Mouse (Mus musculus): ENCODE data around the gene Abcf2. TPM values are rescaled to one million over a fixed set of nuclear protein-coding genes. Genes with fewer than 3 reads are reported as not detected.
A peak's percentile ranks its signal among the peaks of the same experiment; 100 is the strongest.

The Abcf2 gene
- total RNA-seq (2021) = 10 to 100 TPM; 89.7 to 90.5 TPM
- long read RNA-seq, experiment 1, transcript Abcf2-201 (14 exons, 2,569 nt) = major isoform, 140 of 196 reads
- long read RNA-seq, experiment 1, partial matches to known transcripts = 24 of 196 reads
- long read RNA-seq, experiment 1, other reads (novel, unspliced or antisense) = 32 of 196 reads
- long read RNA-seq, experiment 2, transcript Abcf2-201 (14 exons, 2,569 nt) = major isoform, 91 of 140 reads
- long read RNA-seq, experiment 2, partial matches to known transcripts = 19 of 140 reads
- long read RNA-seq, experiment 2, other reads (novel, unspliced or antisense) = 30 of 140 reads

GRCm38 (mm10) chr5:24577183-24577929 lies at the start of gene Abcf2:
TSS of gene Abcf2 (minus strand) at chr5:24577467.
- DNase-seq (ENCODE audit: low spot score in 2 of 2) = peak; percentile 100

- no peak for DNase-seq (ENCODE audit: low spot score in 2 of 2)
Measured at GRCm38 (mm10) chr5:24624822-24625120, 47.5 kb upstream of the Abcf2 start.

- peak; percentile 61 to 78 for DNase-seq (ENCODE audit: low spot score in 2 of 2)
Measured at GRCm38 (mm10) chr5:24623986-24624821, 46.9 kb upstream of the Abcf2 start, which contains the start of gene Smarcd3. TSS of gene Smarcd3 (minus strand) at chr5:24624411.

- DNase-seq (ENCODE audit: low spot score in 2 of 2) = peak in 1 of 2 experiments; percentile 40
Measured at GRCm38 (mm10) chr5:24623041-24623985, 46.0 kb upstream of the Abcf2 start.

- DNase-seq (ENCODE audit: low spot score in 2 of 2) = no peak
Measured at GRCm38 (mm10) chr5:24622386-24623040, 45.2 kb upstream of the Abcf2 start.

GRCm38 (mm10) chr5:24620626-24621025 lies 43.4 kb upstream of the Abcf2 start:
- DNase-seq (ENCODE audit: low spot score in 2 of 2) = no peak

GRCm38 (mm10) chr5:24620116-24620515 lies 42.8 kb upstream of the Abcf2 start:
- DNase-seq (ENCODE audit: low spot score in 2 of 2) = no peak

- no peak for DNase-seq (ENCODE audit: low spot score in 2 of 2)
Measured at GRCm38 (mm10) chr5:24618921-24619320, 41.7 kb upstream of the Abcf2 start.

GRCm38 (mm10) chr5:24615097-24615496 lies 37.8 kb upstream of the Abcf2 start:
- no peak for DNase-seq (ENCODE audit: low spot score in 2 of 2)

- no peak for DNase-seq (ENCODE audit: low spot score in 2 of 2)
Measured at GRCm38 (mm10) chr5:24612302-24612649, 35.0 kb upstream of the Abcf2 start.

- DNase-seq (ENCODE audit: low spot score in 2 of 2) = peak in 1 of 2 experiments; percentile 38
Measured at GRCm38 (mm10) chr5:24611366-24612301, 34.4 kb upstream of the Abcf2 start.

- DNase-seq (ENCODE audit: low spot score in 2 of 2) = no peak
Measured at GRCm38 (mm10) chr5:24609388-24609787, 32.1 kb upstream of the Abcf2 start.

GRCm38 (mm10) chr5:24605980-24606665 lies 28.9 kb upstream of the Abcf2 start:
- DNase-seq (ENCODE audit: low spot score in 2 of 2) = no peak

- peak in 1 of 2 experiments; percentile 1 for DNase-seq (ENCODE audit: low spot score in 2 of 2)
Measured at GRCm38 (mm10) chr5:24605321-24605979, 28.2 kb upstream of the Abcf2 start.

GRCm38 (mm10) chr5:24604656-24605100 lies 27.4 kb upstream of the Abcf2 start:
- peak; percentile 70 to 78 for DNase-seq (ENCODE audit: low spot score in 2 of 2)

- peak in 1 of 2 experiments; percentile 5 for DNase-seq (ENCODE audit: low spot score in 2 of 2)
Measured at GRCm38 (mm10) chr5:24604080-24604655, 26.9 kb upstream of the Abcf2 start.

GRCm38 (mm10) chr5:24603431-24604010 lies 26.3 kb upstream of the Abcf2 start:
- DNase-seq (ENCODE audit: low spot score in 2 of 2) = peak in 1 of 2 experiments; percentile 2

Measured in left cerebral cortex, adult 18-20 months (tissue).